Mouse (Mus musculus) granulocyte monocyte progenitor cell, adult 5-6 weeks (primary cell): ENCODE measurements around the gene Aff4. TPM values are rescaled to one million over a fixed set of nuclear protein-coding genes. Genes with fewer than 3 reads are reported as not detected.
"Not testable (repeated sequence)": the region's sequence is repeated elsewhere in the genome, so short reads cannot be mapped to it uniquely, and the experiment has no call there.

ENCODE experiments used
- ATAC-seq: replicated peaks from 2 replicates; pipeline ENCODE4 v1.8.0; 2016; ENCODE audit warnings: mild to moderate bottlenecking, moderate TSS enrichment, inconsistent platforms; ENCODE audit not compliant: poor library complexity, severe bottlenecking
- total RNA-seq, 2 experiments: library from RNA; stranded (forward) in 1 of 2; stranded (reverse) in 1 of 2; fragments of 200-712, 200-1000 nt in 1 of 2; fragments of >200 nt in 1 of 2; fragmentation: Nextera tagmentation in 1 of 2; gene quantifications; 2 replicates each; pipeline ENCODE4 v1.2.3; 2014 to 2017

Gene Aff4
- total RNA-seq (2014; fragmentation: Nextera tagmentation) = 52.9 and 69.9 TPM in 2 replicates
- 42.4 and 95.9 TPM in 2 replicates for total RNA-seq (2017)

GRCm38 (mm10) chr11:53350291-53351223 is at the start of gene Aff4:
Gene Aff4, plus strand, starts transcription at chr11:53350833.
- peak; percentile 88 for ATAC-seq

GRCm38 (mm10) chr11:53301167-53301515 is 49.5 kb upstream of the Aff4 start:
- ATAC-seq = no peak

- ATAC-seq = no peak
Measured at GRCm38 (mm10) chr11:53304044-53304840, 46.4 kb upstream of the Aff4 start.

GRCm38 (mm10) chr11:53306965-53307364 is 43.7 kb upstream of the Aff4 start:
- ATAC-seq = peak; percentile 33; the same call in 1 of the 2 replicates

- ATAC-seq = no peak
Measured at GRCm38 (mm10) chr11:53307558-53308065, 43.0 kb upstream of the Aff4 start.

- ATAC-seq = peak; percentile 22; the same call in 1 of the 2 replicates
Measured at GRCm38 (mm10) chr11:53308251-53308864, 42.3 kb upstream of the Aff4 start.

- peak; percentile 42; the same call in 1 of the 2 replicates for ATAC-seq
Measured at GRCm38 (mm10) chr11:53308884-53309310, 41.7 kb upstream of the Aff4 start.

GRCm38 (mm10) chr11:53311385-53311784 is 39.2 kb upstream of the Aff4 start:
- ATAC-seq = no peak

GRCm38 (mm10) chr11:53312823-53313222 is 37.8 kb upstream of the Aff4 start:
- ATAC-seq = peak; percentile 22; the same call in 1 of the 2 replicates

- no peak for ATAC-seq
Measured at GRCm38 (mm10) chr11:53314770-53315173, 35.9 kb upstream of the Aff4 start.

GRCm38 (mm10) chr11:53316996-53317395 is 33.6 kb upstream of the Aff4 start:
- no peak for ATAC-seq

GRCm38 (mm10) chr11:53318041-53318440 is 32.6 kb upstream of the Aff4 start:
- no peak for ATAC-seq

- ATAC-seq = not testable (repeated sequence)
Measured at GRCm38 (mm10) chr11:53318568-53318967, 32.1 kb upstream of the Aff4 start.

GRCm38 (mm10) chr11:53319867-53320266 is 30.8 kb upstream of the Aff4 start:
- not testable (repeated sequence) for ATAC-seq

GRCm38 (mm10) chr11:53324512-53324968 is 26.1 kb upstream of the Aff4 start, which contains the start of gene Zcchc10:
Gene Zcchc10, plus strand, starts transcription at chr11:53324679.
- ATAC-seq = peak; percentile 100

GRCm38 (mm10) chr11:53330325-53330724 is 20.3 kb upstream of the Aff4 start:
- no peak for ATAC-seq

- ATAC-seq = no peak
Measured at GRCm38 (mm10) chr11:53331121-53331520, 19.5 kb upstream of the Aff4 start.

- ATAC-seq = no peak
Measured at GRCm38 (mm10) chr11:53332076-53332680, 18.5 kb upstream of the Aff4 start.

GRCm38 (mm10) chr11:53335505-53336181 is 15.0 kb upstream of the Aff4 start:
- no peak for ATAC-seq
